Mouse (Mus musculus): ENCODE measurements at regions not wholly inside any gene's neighbourhood (a gene's known extent, or its start where the extent isn't known, plus 50 kb on each side); places are given as distances from the start of the nearest gene placed in this dataset.

DNA sequence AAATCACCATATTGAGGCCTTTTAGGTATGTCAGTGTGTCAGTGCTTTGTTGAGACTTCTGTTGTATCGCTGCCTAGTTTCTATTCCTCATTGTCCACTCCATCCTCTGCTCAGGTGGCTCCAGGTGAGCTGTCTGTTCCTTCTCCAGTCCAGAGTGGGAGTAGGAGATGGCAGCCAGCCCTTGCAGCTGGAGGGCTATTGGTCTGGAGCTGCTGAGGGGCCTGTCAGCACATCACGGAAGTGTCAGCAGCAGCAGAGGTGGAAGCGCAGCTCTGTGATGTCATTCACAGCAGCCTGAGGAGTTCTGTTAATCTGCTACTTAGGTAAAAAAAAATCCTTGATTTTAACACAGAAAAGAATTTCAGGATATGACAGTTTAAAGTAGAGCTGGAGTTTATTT, 126.0 kb upstream of the Adra1b start:
- in situ Hi-C loops (cut with MboI, MseI) = loop anchor here in 1 of 2 experiments (10.0 kb wide), 1 partner anchor 1422 kb away; no protein-coding TSS in a partner anchor

- in situ Hi-C loops (cut with MboI, MseI) = no loop called here
These were observed 145.1 kb upstream of the Adra1b start for GRCm38 (mm10) chr11:44046083-44046482.

GRCm38 (mm10) chr11:44049253-44049976, 148.4 kb upstream of the Adra1b start:
- in situ Hi-C loops (cut with MboI, MseI) = no loop called here

- in situ Hi-C loops (cut with MboI, MseI) = no loop called here
These were observed 151.5 kb upstream of the Adra1b start for GRCm38 (mm10) chr11:44052481-44052880.

DNA sequence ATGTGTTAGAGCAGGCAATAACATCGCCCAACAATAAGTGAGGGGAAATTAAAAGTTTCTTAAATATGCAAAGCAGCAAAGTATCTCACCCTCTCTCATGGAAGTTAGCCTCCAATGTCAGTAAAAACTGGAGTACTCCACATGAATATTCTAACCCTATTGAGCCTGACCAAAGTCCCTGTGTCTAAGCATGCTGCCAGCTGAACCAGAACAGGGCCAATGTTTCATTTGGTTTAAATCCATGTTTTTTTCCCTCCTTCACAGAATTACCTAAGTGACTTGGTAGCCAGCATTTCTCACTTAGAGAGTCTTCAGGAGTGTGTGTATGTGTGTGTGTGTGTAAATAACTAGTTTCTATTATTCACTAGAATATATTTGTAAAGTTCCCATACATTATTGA, 161.4 kb upstream of the Adra1b start:
- in situ Hi-C loops (cut with MboI, MseI) = no loop called here

- in situ Hi-C loops (cut with MboI, MseI) = no loop called here
These were observed 165.2 kb upstream of the Adra1b start for GRCm38 (mm10) chr11:44066176-44066575.

GRCm38 (mm10) chr11:44083716-44084115, 182.7 kb upstream of the Adra1b start:
- in situ Hi-C loops (cut with MboI, MseI) = loop anchor here in 1 of 2 experiments (10.0 kb wide), 1 partner anchor 361 kb away; no protein-coding TSS in a partner anchor

GRCm38 (mm10) chr11:44086951-44087350, 185.9 kb upstream of the Adra1b start:
- in situ Hi-C loops (cut with MboI, MseI) = loop anchor here in 1 of 2 experiments (10.0 kb wide), 1 partner anchor 358 kb away; no protein-coding TSS in a partner anchor

DNA sequence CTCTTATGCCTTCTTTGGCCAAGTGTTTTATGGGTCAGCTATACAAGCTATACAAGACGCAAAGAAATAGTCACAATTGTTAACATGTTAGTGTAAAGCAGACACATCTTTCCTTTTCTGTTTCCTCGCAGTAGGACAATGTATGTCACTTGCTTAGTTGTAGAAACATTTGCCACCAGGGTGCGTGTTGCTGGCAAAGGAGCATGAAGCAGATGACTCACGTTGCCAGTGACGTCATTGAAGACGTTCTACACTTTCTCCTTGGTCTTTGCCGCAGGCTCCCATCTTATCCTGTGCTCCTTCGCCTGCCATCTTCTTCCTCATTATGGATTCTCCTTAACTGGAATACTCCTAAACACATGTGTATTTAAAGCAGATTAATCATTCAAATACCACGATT, 188.5 kb upstream of the Adra1b start:
- in situ Hi-C loops (cut with MboI, MseI) = loop anchor here in 1 of 2 experiments (10.0 kb wide), 1 partner anchor 355 kb away; no protein-coding TSS in a partner anchor

- in situ Hi-C loops (cut with MboI, MseI) = no loop called here
These were observed 194.3 kb upstream of the Adra1b start for GRCm38 (mm10) chr11:44095280-44095679.

DNA sequence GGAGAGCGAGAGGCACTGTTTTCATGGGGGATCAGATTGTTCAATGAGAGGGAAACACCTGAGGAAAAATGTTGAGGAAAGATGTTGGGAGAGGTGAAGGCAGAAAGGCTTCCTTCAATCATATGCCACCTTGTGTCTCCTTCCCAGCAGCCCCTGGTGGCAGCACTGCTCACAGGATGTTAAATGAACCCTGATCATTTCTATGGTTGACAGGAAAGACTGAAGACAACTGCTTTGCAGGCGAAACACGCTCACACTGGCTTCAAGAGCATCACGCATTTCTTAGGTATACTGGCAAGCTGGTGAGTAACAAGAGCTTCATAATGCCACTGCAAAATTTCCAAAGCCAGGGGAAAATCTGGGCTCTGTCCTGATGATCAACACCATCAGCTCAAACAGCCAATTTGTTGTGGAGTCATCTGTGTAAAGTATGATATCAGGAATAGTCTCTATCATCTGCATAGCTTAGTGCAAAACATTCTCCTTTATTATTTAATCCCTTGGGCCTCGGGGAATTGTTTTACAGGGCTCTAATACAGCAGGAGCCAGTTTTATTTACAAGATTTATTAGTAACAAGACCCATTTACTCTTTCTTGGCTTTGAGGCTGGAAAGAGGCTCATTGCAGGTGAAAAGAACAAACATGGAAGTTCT, 202.3 kb upstream of the Adra1b start:
- in situ Hi-C loops (cut with MboI, MseI) = no loop called here

- in situ Hi-C loops (cut with MboI, MseI) = no loop called here
These were observed 202.8 kb upstream of the Adra1b start for GRCm38 (mm10) chr11:44103841-44104191.

GRCm38 (mm10) chr11:44106231-44106630, 205.2 kb upstream of the Adra1b start:
- in situ Hi-C loops (cut with MboI, MseI) = no loop called here

DNA sequence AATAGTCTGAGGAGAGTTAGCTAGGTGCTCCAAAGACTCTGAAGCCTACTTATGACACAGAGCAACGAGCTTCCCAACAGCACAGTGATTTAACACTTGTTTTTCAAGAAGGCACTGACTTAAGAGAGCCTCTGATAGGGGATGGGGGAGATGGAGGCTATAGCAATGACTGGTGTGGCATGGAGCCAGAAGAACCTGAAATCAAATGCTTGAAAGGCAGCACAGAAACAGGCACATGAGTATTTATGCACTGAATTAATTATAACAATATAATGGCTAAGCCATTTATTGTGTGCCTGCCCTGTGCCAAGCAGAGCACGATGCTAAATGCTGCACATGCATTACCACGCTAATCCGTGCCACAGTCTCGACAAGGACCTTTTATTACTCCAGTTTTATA, 210.5 kb upstream of the Adra1b start:
- in situ Hi-C loops (cut with MboI, MseI) = loop anchor here in 1 of 2 experiments (5.0 kb wide), 1 partner anchor 96 kb away; no protein-coding TSS in a partner anchor

GRCm38 (mm10) chr11:44127088-44127487, 226.1 kb upstream of the Adra1b start:
- in situ Hi-C loops (cut with MboI, MseI) = no loop called here

DNA sequence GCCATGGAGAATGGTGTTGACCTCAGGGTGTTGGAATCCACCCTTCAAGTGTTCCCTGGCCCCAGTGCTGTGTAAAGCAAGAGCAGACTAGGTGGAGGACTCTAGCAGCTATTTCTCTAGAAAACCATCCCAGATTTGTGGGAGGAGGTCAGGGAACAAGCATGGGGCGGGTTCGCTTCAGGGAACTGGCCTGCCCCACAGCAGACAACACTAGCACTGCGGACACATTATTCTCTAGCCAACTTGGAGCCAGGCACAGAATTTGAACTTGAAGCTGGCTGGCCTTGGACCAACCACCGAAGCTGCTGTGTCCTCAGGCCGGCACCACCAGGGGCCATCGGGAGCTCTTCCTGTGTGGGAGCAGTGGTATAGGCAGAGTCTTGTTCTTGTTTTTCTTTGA, 227.5 kb upstream of the Adra1b start:
- in situ Hi-C loops (cut with MboI, MseI) = no loop called here

- in situ Hi-C loops (cut with MboI, MseI) = no loop called here
These were observed 232.2 kb upstream of the Adra1b start for GRCm38 (mm10) chr11:44133244-44133643.

DNA sequence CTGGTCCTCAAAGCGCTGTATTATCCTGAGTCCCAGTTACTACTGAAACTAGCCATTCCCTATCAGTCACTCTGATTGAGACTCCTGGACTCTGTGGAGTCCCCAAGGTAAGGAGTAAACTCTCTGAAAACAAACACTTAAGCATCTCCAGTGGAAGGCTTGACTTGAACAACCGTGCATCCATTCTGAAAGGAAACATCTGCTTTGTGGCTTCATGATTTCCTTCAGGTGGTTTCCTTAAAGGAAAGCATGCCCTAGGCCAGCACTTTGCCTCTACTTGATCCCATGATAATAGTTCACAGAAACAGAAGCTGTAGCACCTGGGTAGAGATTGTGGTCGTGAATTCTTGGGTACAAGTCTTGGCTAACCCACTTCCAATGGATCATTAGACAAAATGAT, 235.0 kb upstream of the Adra1b start:
- in situ Hi-C loops (cut with MboI, MseI) = no loop called here

GRCm38 (mm10) chr11:44142996-44143395, 242.0 kb upstream of the Adra1b start:
- in situ Hi-C loops (cut with MboI, MseI) = no loop called here

- in situ Hi-C loops (cut with MboI, MseI) = no loop called here
These were observed 243.5 kb upstream of the Adra1b start for GRCm38 (mm10) chr11:44144477-44144876.

DNA sequence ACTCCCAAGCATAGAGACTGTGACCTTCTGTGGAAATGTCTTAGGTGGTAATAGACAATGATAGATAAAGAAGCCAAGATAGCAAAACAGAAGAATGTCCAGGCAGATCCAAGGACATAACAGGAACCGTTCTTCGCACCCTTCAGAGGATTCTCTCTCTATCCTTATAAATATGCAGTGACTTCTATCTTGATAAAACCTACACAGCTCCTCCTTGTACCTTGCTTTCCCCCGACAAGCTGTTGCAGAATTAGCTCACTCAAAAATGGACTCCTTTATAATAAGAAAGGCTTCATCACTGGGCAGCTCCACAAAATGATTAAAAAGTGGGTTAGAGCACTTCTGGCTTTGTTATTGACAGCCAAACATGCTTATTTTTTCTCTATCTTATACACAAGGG, 245.4 kb upstream of the Adra1b start:
- in situ Hi-C loops (cut with MboI, MseI) = no loop called here

GRCm38 (mm10) chr11:44153576-44153975, 246.3 kb upstream of the Il12b start:
- in situ Hi-C loops (cut with MboI, MseI) = no loop called here

GRCm38 (mm10) chr11:44155591-44155990, 244.3 kb upstream of the Il12b start:
- in situ Hi-C loops (cut with MboI, MseI) = no loop called here

All from T-helper 17 cell (primary cell).